In genomic region chr13:102767110-102767509, GRCm38 (mm10) we compare ENCODE assay signal across 24 mouse cellular contexts.
"Had no signal": no experiment of that assay in that cellular context is flagged by ENCODE, and none has a peak within 500 bp of the region (broad histone marks: within the 10 kb centered on the region; RNA-seq: fewer than 3 reads in every experiment).

No protein-coding gene starts in this region.

- H3K27ac ChIP-seq: gastrocnemius, adult 2 months; heart, embryonic 10.5 days; hindbrain, embryonic 15.5 days; intestine, embryonic 15.5 days; layer of hippocampus, adult 2 months; limb, embryonic 13.5 days; limb, embryonic 15.5 days; liver, embryonic 13.5 days; liver, embryonic 15.5 days had no signal

- ATAC-seq: inflammation-experienced regulatory T-cells, adult 6 months; intestine, embryonic 15.5 days; intestine, postnatal 0 days had no signal

- DNase-seq: gastrocnemius, adult 2 months; gastrocnemius, postnatal 10 days; gastrocnemius, postnatal 25 days; heart, postnatal 10 days; heart, postnatal 4 days; kidney, adult 18-20 months; kidney, adult 8-10 months; kidney, postnatal 10 days; kidney, postnatal 25 days; kidney, postnatal 4 days; layer of hippocampus, postnatal 36 days; left cerebral cortex, postnatal 4 days; liver, embryonic 13.5 days had no signal

- H3K27me3 ChIP-seq: heart, embryonic 12.5 days; hindbrain, embryonic 15.5 days; intestine, embryonic 15.5 days; limb, embryonic 13.5 days; limb, embryonic 15.5 days; liver, embryonic 13.5 days; liver, embryonic 15.5 days had no signal

- H3K4me3 ChIP-seq: gastrocnemius, adult 2 months; heart, embryonic 10.5 days; heart, embryonic 12.5 days; hindbrain, embryonic 15.5 days; intestine, embryonic 15.5 days; layer of hippocampus, adult 2 months; limb, embryonic 13.5 days; limb, embryonic 15.5 days; liver, embryonic 13.5 days; liver, embryonic 15.5 days had no signal

- H3K36me3 ChIP-seq: hindbrain, embryonic 15.5 days; intestine, embryonic 15.5 days had no signal

- H3K9me3 ChIP-seq: heart, embryonic 10.5 days; heart, embryonic 12.5 days; hindbrain, embryonic 15.5 days; intestine, embryonic 15.5 days; limb, embryonic 13.5 days; limb, embryonic 15.5 days; liver, embryonic 13.5 days; liver, embryonic 15.5 days had no signal

- H3K9ac ChIP-seq: heart, embryonic 12.5 days; hindbrain, embryonic 15.5 days; intestine, embryonic 15.5 days; limb, embryonic 13.5 days; limb, embryonic 15.5 days; liver, embryonic 13.5 days; liver, embryonic 15.5 days had no signal

- H3K4me2 ChIP-seq: heart, embryonic 12.5 days; hindbrain, embryonic 15.5 days; intestine, embryonic 15.5 days; limb, embryonic 13.5 days; limb, embryonic 15.5 days; liver, embryonic 11.5 days; liver, embryonic 13.5 days; liver, embryonic 15.5 days had no signal

- H3K4me1 ChIP-seq: intestine, embryonic 15.5 days; limb, embryonic 15.5 days; liver, embryonic 15.5 days had no signal
